Mouse (Mus musculus) lung, postnatal 0 days (tissue): ENCODE measurements at regions not wholly inside any gene's neighbourhood (a gene's known extent, or its start where the extent isn't known, plus 50 kb on each side); places are given as distances from the start of the nearest gene placed in this dataset.

Source experiments
- CTCF ChIP-seq: IDR thresholded peaks from 2 replicates; pipeline ENCODE4 v1.5.1; 2016; ENCODE audit warnings: antibody characterized with exemption, mild to moderate bottlenecking
- EP300 ChIP-seq: IDR thresholded peaks from 2 replicates; pipeline ENCODE4 v1.6.1; 2016; ENCODE audit warnings: antibody characterized with exemption, mild to moderate bottlenecking, control low read depth

DNA sequence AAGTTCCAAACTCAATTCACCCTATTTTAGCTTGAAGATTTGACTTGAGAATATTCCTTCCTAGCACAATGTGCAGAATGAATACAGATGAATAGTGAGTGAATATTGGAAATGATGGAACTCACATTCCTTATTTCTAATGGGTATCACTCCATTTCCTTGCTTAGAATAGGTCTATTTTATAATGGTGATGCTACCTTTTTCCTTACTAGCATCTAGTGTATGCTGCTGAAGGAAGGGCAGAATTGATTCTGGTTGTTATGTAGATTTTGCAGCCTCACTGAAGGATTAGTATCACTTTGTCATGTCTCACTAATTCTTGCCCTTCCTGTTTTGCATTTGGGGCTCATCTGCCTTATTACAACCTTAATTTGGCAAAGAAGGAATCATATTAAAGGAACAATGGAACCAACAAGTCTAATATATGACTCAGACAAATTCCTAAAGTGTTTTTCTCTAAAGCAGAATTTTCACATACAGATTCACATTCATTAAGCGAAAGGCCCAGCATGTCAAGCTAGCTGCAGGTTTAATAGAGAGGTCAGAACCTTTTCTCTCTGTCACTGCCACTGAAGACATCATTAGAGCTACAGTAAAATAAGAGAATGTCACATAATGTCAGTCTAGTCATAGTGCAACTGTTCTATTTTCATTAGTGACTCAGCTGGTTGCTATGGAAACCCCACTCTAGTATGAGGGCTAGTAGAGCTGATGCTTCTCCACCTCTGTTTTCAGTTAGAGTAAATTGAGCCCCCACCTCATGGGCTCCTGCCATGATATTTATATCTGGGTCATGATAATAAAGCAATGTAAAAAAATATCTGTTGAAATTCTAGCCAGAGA is 94.8 kb upstream of the Cast start:
- no peak for TF ChIP-seq CTCF
- no peak for TF ChIP-seq EP300
